Mouse (Mus musculus): Measurements from ENCODE around the gene Dnajb1.
A peak's percentile ranks its signal among the peaks of the same experiment; 100 is the strongest.
"Not testable (repeated sequence)": the region's sequence is repeated elsewhere in the genome, so short reads cannot be mapped to it uniquely, and the experiment has no call there.

Dnajb1 gene

DNA sequence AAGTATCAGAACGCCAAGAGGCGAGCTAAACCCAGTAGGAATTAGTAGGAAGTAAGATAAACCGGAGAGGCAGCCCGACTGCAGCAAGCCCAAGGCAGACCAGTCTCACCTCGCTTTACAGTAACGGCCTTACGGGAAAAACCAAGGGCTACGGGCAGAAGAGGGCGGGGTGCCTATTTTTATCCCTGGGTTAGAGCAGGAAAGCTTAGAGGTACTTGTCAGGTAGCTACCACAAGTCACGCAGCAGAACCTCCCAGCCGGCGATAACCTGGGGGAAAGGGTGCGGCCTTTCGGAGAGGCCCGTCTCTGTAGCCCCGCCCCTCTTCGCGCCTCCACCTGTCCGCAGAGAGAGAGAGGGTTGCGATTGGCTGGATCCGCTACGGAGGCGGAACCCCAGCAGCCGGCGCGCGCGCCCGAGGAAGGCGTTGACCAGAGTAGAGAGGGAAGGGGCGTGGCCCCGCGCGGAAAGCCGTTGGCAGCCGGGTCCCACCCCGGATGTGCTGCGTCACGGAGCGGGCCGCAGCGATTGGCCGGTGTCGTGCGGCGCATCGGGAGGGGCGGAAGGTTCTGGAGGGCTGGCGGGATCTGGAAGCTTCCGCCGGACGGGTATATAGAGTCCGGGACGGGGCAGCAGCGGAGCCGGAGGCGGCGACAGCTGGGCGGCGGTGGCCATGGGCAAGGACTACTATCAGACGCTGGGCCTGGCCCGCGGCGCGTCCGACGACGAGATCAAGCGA, at the start of gene Dnajb1, which contains the start of gene Tecr:
Gene Dnajb1, plus strand, starts transcription at position 533 of the 737 bp plus-strand sequence.
Gene Tecr, minus strand, starts transcription at position 311 of the 737 bp plus-strand sequence.
- peak; percentile 99 for DNase-seq (ENCODE audit: low spot score in 2 of 2)

DNA sequence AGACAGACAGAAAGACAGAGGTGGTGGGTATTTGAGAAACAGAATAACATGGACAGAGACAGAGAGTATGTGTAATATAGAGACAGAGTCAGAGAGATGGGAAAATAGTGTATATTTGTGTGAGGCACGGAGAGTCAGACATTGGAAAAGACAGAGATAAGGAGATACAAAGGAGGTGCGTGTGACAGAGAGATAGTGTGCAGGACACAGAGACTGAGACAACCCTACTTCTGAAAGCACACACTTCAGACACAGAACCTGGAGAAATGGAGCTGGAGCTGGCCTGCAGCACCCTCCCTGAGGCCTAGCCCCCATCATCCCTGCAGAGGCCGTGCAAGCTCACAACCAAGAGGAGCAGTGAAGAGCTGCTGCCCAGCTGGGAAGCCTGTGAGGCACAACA, 45.3 kb upstream of the Dnajb1 start:
- no peak for DNase-seq (ENCODE audit: low spot score in 2 of 2)

DNA sequence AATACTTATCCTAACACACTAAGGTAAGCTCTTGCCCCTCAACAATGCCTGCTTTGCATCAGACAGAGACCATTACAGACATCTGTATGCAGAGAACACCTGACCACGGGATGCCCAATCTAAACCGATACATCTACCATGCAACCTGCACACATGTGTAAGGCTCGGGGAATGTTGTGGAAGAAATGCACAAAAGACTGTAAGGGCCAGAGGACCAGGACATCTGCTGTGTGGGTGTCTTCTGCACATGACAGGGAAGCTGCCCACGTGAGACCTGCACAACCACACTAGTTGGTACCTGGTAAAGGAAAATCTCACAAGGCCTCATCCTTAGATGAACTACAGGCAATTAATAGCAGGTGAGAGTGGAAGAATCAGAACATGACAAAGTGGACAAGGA, 44.7 kb upstream of the Dnajb1 start:
- peak in 1 of 2 experiments; percentile 3 for DNase-seq (ENCODE audit: low spot score in 2 of 2)

DNA sequence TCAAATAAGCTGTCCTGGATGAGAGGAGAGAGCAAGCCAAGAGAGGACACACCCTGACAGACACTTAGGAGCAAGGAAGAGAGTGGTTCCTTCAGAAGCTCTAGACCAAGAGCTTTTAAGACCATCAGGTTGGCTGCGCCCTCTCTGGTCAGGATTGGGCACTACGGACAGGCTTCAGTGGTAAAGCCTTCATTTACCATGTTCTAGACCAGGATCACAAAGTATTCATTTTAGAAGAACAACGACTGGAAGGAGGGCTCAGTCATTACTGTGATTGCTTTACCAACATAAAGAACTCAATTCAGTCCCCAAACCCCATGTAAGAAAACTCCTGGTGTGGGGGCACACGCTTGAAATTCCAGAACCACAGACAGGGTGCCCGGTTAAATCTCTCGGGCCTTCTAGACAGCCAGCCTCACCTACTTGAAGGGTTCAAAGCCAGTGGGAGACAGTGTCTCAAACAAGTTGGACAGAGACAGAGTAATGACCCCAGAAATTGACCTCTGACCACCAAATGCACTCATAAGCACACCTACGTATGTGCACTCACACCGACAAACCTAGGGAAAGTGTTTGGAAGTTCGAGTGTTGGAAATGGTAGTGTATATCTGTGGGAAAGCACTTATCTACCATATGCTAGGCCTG, 42.1 kb upstream of the Dnajb1 start:
- DNase-seq (ENCODE audit: low spot score in 2 of 2), result peak in 1 of 2 experiments; percentile 10

DNA sequence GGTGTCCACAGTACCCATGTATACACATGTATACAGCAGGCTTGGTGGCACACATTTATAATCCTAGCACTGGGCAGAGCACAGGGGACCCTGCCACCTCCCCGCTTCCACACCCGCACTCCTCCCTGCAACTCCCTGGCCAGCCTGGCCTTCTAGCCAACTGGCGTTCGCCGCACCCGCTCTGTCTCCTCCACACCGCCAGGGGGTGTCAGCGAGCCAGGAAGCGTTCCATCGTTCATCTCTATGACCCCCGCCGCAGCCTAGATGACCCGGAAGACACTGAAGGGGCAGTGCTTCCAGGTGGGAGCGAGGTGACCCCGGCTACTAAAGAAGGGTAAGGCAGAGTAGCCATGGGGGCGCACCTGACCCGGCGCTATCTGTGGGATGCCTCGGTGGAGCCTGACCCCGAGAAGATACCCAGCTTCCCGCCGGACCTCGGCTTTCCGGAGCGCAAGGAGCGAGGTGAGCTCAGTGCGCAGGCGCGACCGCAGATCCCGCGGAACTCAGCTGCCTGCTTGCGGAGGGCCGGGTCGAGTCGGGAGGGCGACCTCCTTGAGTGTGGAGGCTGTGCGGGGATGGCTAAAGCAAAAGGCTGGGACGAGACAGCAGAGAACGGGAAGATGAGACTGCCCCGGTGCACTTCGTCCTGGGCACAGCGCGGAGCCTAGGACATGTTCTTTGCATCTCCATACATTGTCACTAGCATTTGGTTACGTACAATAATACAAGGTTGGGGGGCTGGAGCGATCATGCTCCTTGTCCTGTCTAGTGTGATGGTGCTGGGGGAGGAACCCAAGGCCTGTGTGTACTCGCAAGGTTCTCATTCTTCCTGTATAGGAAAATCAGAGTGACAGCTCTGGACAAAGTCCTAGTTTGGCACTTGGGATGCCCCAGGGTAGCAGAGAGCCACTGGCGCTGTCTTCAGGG, 41.3 kb upstream of the Dnajb1 start, which contains the start of gene Ndufb7:
Gene Ndufb7, plus strand, starts transcription at position 203 of the 927 bp plus-strand sequence.
- DNase-seq (ENCODE audit: low spot score in 2 of 2), result peak; percentile 87 to 97

DNA sequence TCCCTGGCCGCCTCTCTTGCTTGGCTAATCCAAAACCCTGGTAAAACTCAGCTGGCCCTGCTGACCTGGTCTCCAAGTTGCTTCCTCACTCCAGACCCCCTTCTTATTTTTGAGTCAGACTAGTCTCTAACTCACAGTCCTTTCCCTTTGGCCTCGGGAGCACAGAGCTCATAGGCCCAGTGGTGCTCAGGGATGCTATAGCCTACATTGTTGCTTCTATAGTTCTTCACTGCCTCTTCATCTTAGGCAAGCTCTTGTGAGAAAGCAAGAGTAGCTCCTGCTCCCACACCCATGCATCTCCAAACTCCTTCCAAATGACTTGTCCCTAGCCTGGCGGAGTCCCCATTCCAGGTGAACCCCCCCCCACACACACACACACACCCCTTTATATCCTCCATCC, 40.3 kb upstream of the Dnajb1 start:
- DNase-seq (ENCODE audit: low spot score in 2 of 2), result peak in 1 of 2 experiments; percentile 3

DNA sequence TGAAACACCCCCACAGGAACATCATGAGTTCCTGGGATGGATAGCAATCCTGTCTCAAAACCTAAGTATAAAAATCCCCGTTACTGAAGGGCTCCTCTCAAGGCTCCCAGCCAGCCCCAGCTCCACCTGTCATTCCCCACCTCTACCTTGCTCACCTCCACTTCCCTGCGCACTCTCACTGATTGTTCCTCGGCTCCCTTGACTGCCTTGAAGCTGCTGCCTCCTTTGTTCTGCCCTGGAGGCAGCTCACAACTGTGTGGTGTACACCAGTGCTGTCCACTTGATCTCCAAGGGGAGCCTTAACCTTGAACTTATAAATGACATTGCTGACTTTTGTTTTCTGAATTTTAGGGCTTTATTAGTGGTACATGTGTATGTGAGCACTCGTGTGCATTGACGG, 39.9 kb upstream of the Dnajb1 start:
- peak in 1 of 2 experiments; percentile 4 for DNase-seq (ENCODE audit: low spot score in 2 of 2)

DNA sequence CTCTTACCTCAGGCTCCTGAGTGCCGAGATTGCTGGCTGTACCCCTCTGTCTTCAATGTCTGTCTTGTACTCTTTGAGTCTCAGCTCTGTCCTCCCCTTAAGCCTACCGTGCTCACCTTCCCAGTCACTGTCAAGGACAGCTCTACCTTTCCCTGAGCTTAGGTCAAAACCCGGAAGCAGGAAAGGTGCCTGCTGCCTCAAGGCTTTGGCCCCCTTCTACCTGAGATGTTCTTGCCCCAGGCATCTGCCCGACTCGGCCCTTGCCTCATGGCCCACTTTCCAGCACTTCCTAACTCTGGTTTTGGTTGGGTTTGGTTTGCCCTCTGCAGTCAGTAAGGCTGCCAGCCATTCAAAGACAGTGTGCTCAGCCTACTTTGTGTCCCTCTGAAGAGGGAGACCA, 39.2 kb upstream of the Dnajb1 start:
- DNase-seq (ENCODE audit: low spot score in 2 of 2), result peak in 1 of 2 experiments; percentile 1

DNA sequence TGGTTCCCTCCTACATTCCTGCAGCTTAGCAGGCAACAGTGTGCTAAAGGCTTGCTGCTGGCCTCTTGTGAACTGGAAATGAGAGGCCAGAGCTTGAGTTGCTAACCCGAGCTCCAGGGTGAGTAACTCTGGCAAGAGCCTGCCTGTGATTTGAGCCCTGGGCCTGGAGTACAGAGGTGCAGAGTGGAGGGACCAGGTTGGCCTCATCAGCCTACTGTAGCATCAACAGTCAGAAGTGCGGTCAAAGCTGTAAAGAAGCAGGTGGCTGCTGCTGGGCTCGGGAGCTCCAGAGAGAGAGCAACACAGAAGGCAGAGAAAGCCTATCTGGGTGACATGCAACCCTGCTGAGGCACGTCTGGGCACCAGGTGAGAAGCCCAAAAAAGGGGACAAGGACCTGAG, 38.8 kb upstream of the Dnajb1 start:
- no peak for DNase-seq (ENCODE audit: low spot score in 2 of 2)

DNA sequence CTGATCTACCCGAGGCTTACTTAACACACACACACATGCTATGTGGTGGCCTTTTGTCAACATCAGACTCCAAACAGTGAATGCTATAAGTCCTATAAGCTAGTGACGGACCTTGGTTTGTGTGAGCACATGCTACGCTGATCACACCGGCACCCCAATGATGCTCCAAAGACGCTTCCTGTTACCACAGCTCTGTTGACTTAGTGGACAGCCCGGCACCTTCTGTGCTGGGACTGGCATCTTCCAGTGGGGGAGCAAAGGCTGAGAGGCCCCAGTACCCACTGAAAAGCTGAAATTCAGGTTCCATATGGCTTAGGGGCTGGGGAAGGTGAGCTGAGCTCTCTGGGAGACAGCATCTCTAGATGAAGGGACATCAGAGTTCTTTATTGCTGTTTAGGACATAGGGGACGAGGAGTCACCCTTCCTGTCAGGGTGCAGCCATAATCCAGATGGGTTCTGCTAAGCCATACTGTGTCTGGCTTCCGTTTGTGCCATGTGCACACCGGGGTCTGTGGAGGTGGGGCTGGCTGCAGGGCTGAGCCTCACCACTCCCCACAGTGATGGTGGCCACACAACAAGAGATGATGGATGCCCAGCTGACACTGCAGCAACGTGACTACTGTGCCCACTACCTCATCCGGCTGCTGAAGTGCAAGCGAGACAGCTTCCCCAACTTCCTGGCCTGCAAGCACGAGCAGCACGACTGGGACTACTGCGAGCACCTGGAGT, 37.6 kb upstream of the Dnajb1 start:
- peak in 1 of 2 experiments; percentile 2 for DNase-seq (ENCODE audit: low spot score in 2 of 2)

DNA sequence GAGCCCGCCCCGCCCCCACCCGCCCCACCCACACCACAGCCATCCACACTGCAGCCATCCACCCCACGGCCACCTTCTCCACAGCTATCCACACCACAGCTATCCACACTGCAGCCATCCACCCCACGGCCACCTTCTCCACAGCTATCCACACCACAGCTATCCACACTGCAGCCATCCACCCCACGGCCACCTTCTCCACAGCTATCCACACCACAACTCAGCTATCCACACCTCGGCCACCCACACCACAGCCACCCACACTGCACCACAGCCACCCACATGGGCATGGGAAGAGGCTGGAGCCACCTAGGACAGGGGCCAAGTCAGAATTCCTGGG, 37.0 kb upstream of the Dnajb1 start:
- DNase-seq (ENCODE audit: low spot score in 2 of 2), result not testable (repeated sequence)

DNA sequence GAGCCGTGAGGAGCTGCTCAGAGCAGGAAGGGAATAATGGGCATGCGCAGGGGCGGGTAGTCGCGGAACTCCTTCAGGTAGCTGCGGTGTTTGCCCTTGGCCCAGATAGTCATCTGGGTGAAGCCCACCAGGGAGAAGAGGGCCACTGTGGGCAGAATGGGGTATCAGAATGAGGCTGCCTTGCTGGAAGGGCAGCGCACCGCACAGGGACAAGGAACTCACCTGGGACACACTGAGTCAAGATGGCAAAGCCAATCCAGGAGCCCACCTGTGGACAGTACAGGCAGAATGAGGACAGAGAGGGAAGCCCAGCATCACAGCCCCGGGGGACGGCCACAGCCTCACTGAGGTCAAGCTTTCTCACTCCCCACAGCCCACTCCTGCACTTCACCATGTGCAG, 36.2 kb upstream of the Dnajb1 start:
- peak in 1 of 2 experiments; percentile 2 for DNase-seq (ENCODE audit: low spot score in 2 of 2)

DNA sequence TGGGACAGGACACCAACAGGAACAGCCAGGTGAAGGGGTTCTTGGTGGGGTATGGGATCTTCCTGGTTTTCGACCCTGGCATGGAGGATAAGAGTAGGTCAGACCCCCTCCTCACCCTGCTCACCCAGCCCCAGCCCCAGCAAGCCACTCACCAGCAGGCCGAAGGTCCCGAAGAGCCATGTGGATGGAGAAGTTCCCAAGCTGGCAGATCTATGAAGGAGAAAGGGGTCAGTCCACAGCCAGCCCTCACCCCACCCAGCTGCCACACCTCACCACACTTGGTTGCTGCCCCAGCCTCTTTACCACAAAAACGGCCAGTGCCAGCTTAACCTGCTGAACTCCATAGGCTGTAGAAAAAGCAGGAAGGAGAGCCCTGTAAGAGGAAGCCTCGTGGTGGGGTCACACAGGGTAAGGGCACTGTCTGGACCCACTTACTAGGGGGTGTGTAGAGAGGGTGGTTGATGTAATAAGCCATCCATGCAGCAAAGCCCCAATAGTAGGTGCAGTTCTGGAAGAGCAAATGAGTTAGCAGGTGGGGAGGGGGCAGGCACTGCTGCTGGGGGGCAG, 35.7 kb upstream of the Dnajb1 start:
- no peak for DNase-seq (ENCODE audit: low spot score in 2 of 2)

DNA sequence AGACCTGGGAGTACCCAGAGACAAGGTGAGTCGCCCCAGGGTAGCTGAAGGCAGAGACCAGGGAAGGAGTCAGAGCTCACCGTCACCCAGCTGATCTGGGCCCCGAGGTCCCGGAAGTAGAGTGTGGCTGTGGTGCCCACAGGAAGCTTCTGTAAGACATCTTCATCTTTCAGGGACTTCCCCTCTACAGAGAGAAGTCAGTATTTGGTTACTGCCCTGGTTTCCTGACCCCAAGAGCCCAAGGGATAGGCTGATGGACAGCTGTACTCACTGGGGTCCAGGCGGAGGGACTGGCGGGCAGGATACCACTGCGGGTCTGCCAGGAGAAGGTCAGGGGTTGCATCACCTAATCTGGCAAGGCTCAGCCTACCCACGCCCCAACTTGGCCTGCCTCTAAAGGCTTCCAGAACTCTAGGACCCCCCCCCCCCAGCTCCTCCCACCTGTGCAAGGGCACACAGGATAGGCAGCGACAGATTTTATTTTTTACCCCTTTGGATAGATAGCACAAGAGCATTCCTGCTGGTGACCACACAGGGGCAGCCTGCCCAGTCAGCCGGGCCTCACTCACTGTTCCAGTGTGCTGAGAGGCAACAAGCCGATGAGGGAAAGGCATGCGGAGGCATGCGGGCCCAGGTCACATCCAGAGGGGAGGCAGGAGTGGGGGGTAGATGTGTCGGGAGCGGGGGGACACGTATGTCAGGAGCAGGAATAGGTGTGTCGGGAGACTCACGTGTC, 34.7 kb upstream of the Dnajb1 start:
- DNase-seq (ENCODE audit: low spot score in 2 of 2), result peak in 1 of 2 experiments; percentile 11

DNA sequence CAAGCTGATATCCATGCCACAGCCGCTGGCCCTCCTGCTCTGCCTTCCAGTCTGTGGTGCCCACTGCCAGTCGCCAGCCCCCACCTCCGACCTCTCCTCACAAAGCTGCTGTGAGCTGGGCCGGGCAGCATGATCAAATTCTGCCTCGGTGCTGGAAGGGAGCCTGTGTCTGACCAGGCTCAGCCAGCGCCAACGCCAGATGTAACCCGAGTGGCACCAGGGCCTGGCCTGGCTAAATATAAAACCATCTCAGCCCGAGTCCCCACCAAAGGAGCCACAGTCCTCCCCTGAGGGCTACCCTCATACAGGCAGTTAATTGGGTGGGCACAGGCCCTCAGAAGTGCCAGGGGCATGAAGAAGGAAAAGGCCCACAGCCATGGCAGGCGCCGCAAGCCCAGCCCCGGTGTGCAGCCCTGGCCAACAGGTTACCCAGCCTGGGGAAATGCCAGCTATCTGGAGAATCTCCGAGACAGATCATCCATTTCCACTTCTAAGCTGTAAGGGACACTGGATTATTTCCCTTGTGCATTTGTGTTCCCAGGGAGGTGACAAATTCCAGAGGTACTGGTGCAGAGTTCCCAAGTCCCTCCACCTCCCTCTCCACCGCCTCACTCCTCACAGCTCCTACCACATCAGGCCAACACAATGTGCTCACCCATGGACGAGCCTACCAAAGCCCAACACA, 33.2 kb upstream of the Dnajb1 start:
- no peak for DNase-seq (ENCODE audit: low spot score in 2 of 2)

DNA sequence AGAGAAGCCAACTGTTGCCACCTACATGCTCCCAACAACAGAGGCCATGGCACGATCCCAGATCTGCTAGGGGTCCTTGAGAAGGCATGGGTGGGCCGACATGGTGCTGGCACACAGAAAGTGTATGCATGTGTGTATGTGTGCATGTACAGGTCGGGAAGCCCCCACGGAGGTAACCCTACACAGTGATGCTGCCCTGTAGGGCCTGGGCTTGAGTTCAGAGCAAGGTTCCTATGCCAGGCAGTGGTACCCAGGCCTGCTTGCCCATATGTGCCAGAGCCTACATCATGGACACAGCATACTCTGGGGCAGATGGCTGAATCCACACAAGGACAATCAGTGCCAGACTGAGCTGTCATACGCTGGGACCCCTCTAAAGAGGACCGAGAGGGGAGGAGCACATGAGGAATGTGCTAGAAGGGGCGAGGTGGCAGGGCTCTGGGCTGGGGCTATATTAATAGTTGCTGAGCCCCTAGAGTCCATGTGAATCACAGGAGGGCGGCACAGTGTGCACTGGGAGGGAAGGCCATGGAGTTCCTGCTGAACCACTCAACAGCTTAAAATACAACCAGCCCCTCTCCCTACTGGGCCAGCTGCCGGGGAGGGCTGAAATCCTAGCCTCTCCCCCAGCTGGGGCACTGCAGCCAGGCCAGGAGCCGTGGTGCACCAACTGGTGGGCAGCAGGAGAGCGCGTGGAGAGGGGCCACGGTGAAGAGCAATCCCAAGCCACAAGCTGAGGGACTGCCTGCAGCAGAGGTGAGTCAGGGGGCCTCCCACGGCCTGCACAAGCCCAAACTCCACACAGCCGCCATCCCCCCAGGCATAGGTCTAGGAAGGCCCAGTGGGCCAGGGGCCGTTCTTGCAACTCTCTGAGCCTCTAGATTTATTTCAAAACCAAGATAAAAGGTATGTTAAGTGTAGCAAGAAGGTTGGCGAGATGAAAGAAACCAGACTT, 32.2 kb upstream of the Dnajb1 start:
- DNase-seq (ENCODE audit: low spot score in 2 of 2), result peak in 1 of 2 experiments; percentile 2

DNA sequence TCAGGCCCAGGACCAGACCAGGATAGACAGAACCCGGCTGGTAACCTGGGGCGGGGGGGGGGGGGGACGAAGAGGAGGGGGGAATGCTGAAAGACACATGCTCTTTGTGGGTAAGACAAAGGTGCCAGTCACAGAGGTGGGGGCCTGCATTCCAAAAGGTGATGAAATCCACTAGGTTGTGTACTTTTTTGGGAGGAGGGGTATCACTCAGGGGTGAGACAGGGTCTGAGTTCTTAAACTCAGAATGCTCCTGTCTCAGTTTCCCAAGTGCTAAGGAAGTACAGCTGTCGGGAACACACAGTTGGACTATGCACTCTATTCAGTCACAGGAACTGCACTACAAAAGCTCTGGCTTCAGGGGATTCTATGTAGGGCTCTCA, 31.5 kb upstream of the Dnajb1 start:
- no peak for DNase-seq (ENCODE audit: low spot score in 2 of 2)

DNA sequence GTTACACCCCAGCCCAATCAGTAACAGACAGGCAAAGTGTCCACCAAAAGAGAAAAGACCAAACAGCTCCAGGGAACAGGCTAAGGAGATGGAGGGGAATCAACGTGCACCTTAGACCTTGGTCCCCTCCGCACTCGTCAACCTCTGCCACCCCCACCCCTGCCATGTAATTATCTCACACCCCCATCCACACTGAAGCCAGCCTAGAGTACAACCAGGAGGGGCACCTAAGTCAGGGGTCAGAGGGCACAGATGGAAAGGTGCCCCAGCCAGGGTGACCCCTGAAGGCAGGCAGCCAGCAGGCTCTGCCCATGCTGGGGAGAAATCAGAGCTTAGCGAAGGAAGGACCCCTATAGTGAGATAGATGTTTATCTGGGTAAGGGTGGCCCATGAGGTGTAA, 31.1 kb upstream of the Dnajb1 start:
- no peak for DNase-seq (ENCODE audit: low spot score in 2 of 2)

DNA sequence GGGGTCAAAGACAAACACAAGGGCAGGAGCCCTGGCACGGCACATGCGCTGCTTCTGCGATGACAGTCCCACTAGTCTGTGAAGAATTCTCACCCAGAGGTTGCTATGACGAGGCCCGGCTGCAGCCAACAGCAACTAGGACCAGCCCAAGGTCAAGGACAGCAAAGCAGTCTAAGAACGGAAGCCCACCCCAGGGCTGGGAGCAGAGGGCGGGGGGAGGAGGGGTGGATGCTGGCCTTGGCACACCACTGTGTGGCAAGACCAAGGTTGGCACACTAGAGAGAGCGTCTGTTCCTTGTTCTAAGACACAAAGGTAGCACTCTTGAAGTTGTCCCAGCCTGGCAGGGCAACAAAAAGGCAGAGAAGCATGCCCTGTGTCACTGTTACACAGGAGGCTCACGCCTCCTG, 30.6 kb upstream of the Dnajb1 start:
- peak in 1 of 2 experiments; percentile 5 for DNase-seq (ENCODE audit: low spot score in 2 of 2)
